ENCODE assay signal across 8 mouse cellular contexts in the genomic region with DNA sequence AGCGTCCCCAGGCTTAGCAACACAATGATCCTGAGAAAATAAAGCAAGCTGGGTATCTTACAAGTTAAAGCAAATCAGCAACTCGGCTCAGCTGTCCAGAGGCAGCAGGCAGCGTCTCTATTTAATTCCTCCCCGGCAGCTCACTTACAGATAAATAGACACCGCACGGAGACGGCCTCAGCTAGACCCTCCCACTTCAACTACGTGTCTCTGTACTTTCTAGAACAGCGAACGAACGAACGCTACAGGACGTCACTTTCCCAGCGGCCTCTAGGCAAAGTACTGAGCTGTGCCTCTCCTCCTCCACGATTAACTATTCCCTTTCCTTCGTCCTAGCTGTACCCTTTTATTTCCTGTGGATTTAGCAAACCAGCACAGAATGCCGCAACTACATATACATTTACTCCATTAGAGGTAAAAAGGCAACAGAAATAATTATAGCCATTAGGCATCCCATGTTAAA. TPM values are rescaled to one million over a fixed set of nuclear protein-coding genes. Genes with fewer than 3 reads are reported as not detected.
DNase-seq lines count a peak whose midpoint lies in the region; ATAC-seq lines count a peak whose summit lies in the region.

No protein-coding gene starts in this region.

- H3K27ac ChIP-seq in intestine, embryonic 14.5 days (ENCODE audit: low read depth), result peak overlapping the region; percentile 94

- WGBS in intestine, embryonic 14.5 days, result under 1% methylated on average over 17 of the region's 17 CpGs

- no peaks in the 10 kb centered on the region for H3K9me3 ChIP-seq in intestine, embryonic 14.5 days (ENCODE audit: control insufficient read depth, low read length)

- intact Hi-C loops in gastrocnemius, postnatal 14 days (cut with DNase I; ENCODE audit: low total_unique reads), result no loop called here
- intact Hi-C loops in left cerebral cortex, postnatal 14 days (cut with DNase I), result loop anchor here (2.0 to 5.0 kb wide), 2 partner anchors 15 to 86 kb away; no protein-coding TSS in a partner anchor

- H3K4me3 ChIP-seq in intestine, embryonic 14.5 days (ENCODE audit: low read depth, low read length), result peak overlapping the region; percentile 65

- no peaks in the 10 kb centered on the region for H3K27me3 ChIP-seq in intestine, embryonic 14.5 days (replicated peaks; ENCODE audit: control insufficient read depth, insufficient read depth, low read length)

- H3K36me3 ChIP-seq in intestine, embryonic 14.5 days (ENCODE audit: control insufficient read depth, insufficient read depth, low read length), result no peaks in the 10 kb centered on the region

- ATAC-seq in intestine, embryonic 14.5 days (replicated peaks; ENCODE audit: low FRiP score, low TSS enrichment, low read depth), result peak; percentile 93

- DNase-seq in adipocyte (ENCODE audit: low spot score), result peak; percentile 96
- peak; percentile 96 for DNase-seq in embryo, embryonic 10 days (ENCODE audit: low spot score)
- peak; percentile 81 for DNase-seq in gastrocnemius, postnatal 14 days
- peak; percentile 88 for DNase-seq in intestine, embryonic 14.5 days (ENCODE audit: low spot score)
- peak; percentile 91 to 96 for DNase-seq in left cerebral cortex, postnatal 14 days (ENCODE audit: low spot score in 2 of 2)
- peak; percentile 92 for DNase-seq in mesoderm, embryonic 11.5 days (ENCODE audit: low read depth, low spot score)
- peak; percentile 88 to 94 for DNase-seq in right cerebral cortex, postnatal 36 days (ENCODE audit: low spot score in 2 of 2)
- DNase-seq in yolk sac, embryonic 10.5 days (ENCODE audit: low spot score), result peak; percentile 89

- peak overlapping the region; percentile 74 for H3K9ac ChIP-seq in intestine, embryonic 14.5 days (ENCODE audit: low read length)

- peak overlapping the region; percentile 68 for H3K4me2 ChIP-seq in intestine, embryonic 14.5 days (ENCODE audit: low read length)

- peaks cover 14% of the 10 kb centered on the region; the same call in 1 of the 2 replicates for H3K4me1 ChIP-seq in intestine, embryonic 14.5 days (replicated peaks; ENCODE audit: control insufficient read depth, insufficient read depth, low read length)

RNA-seq across cellular contexts. Expression of gene Dnajb4, which starts 16.4 kb away (rescaled TPM):
- 10 to 100 TPM; 45.4 to 48.2 TPM for total RNA-seq in gastrocnemius, postnatal 14 days (2021)
- polyA plus RNA-seq in intestine, embryonic 14.5 days (2014; fragmentation: Nextera tagmentation; extraction: Ambion mirVana), result 24.1 and 25.9 TPM in 2 replicates
- 10 to 100 TPM; 59.0 to 60.4 TPM for total RNA-seq in left cerebral cortex, postnatal 14 days (2021)

RNA-seq across cellular contexts. Expression of gene Fubp1, which starts 16.6 kb away (rescaled TPM):
- total RNA-seq in gastrocnemius, postnatal 14 days (2021), result 10 to 100 TPM; 31.5 to 35.2 TPM
- 228 and 242 TPM in 2 replicates for polyA plus RNA-seq in intestine, embryonic 14.5 days (2014; fragmentation: Nextera tagmentation; extraction: Ambion mirVana)
- total RNA-seq in left cerebral cortex, postnatal 14 days (2021), result 100 to 1,000 TPM; 106 to 112 TPM

RNA-seq across cellular contexts. Expression of gene Gipc2, which starts 27.6 kb away (rescaled TPM):
- total RNA-seq in gastrocnemius, postnatal 14 days (2021), result 1 to 10 TPM in 1 of 2 experiments, under 1 TPM in 1; 0.82 to 1.1 TPM
- 96.5 and 103 TPM in 2 replicates for polyA plus RNA-seq in intestine, embryonic 14.5 days (2014; fragmentation: Nextera tagmentation; extraction: Ambion mirVana)
- 1 to 10 TPM; 3.1 to 4.1 TPM for total RNA-seq in left cerebral cortex, postnatal 14 days (2021)

Comparison
In these comparisons a context has a peak if more than half of its experiments do, and no peak if none do; other contexts are left out.
1. Peak in every context shown above with its lines: DNase-seq, ATAC-seq, H3K4me3 ChIP-seq and H3K27ac ChIP-seq.